8 mouse cellular contexts compared by ENCODE assay signal in the genomic region with DNA sequence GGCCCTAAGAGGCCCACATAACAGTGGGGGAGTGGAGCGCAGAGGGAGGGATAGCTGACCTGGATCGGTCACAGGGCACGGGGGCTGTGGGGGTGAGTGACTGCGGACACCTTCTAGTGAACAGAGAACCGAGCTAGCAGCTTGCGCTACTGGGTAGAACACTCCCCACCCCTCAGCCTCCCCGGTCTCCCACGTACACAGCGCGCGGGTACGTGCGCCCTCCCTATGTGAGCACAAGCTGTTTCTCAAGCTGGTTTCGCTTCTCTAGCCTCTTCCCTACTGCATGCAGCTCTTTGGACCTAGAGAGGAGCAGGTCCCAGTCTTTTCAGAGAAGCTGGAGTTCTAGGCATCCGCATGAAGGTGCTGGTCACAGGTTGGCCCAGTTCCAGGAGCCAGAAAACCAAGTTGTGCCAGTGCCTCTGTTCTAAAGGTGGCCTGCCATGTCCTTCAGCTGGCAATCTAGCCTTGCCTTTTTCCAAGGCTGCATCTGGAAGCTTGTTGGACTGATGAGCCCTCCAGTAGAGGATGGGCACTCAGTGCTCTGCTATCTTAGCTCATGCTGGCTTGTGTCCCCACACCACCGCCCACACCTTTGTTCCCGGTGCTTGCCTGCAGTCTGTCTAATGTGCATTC. TPM values are rescaled to one million over a fixed set of nuclear protein-coding genes. Genes with fewer than 3 reads are reported as not detected.
DNase-seq lines count a peak whose midpoint lies in the region; ATAC-seq and TF ChIP-seq lines count a peak whose summit lies in the region.

No protein-coding gene starts in this region.

- peaks cover 37% of the 10 kb centered on the region for H3K4me1 ChIP-seq in forebrain, embryonic 15.5 days
- peaks cover 20% of the 10 kb centered on the region for H3K4me1 ChIP-seq in liver, postnatal 0 days (ENCODE audit: insufficient read depth)
- peaks cover 20% of the 10 kb centered on the region for H3K4me1 ChIP-seq in neural tube, embryonic 14.5 days (ENCODE audit: control insufficient read depth, insufficient read depth, low read length)

- no peak for TF ChIP-seq CTCF in layer of hippocampus, adult 2 months (conservative IDR thresholded peaks at IDR 0.05)
- no peak for TF ChIP-seq CTCF in liver, postnatal 0 days (IDR thresholded peaks at IDR 0.05; ENCODE audit: low read depth)

- peak; percentile 81 for ATAC-seq in forebrain, embryonic 15.5 days (replicated peaks)
- ATAC-seq in liver, postnatal 0 days, result peak; percentile 32
- ATAC-seq in neural tube, embryonic 14.5 days (ENCODE audit: low read depth), result peak; percentile 67

- H3K9me3 ChIP-seq in forebrain, embryonic 15.5 days, result no peaks in the 10 kb centered on the region
- H3K9me3 ChIP-seq in liver, postnatal 0 days (ENCODE audit: low read length), result no peaks in the 10 kb centered on the region
- no peaks in the 10 kb centered on the region for H3K9me3 ChIP-seq in neural tube, embryonic 14.5 days (ENCODE audit: control insufficient read depth, low read length)

- TF ChIP-seq EP300 in liver, postnatal 0 days (IDR thresholded peaks at IDR 0.05; ENCODE audit: low read depth), result no peak

- no peaks in the 10 kb centered on the region for H3K27me3 ChIP-seq in forebrain, embryonic 15.5 days
- H3K27me3 ChIP-seq in liver, postnatal 0 days (ENCODE audit: insufficient read depth, low read length), result no peaks in the 10 kb centered on the region
- no peaks in the 10 kb centered on the region for H3K27me3 ChIP-seq in neural tube, embryonic 14.5 days (ENCODE audit: control insufficient read depth, insufficient read depth, low read length)

- H3K4me2 ChIP-seq in forebrain, embryonic 15.5 days (replicated peaks), result peak overlapping the region; percentile 95
- H3K4me2 ChIP-seq in liver, postnatal 0 days (ENCODE audit: low read depth, low read length), result peak overlapping the region; percentile 98
- peak overlapping the region; percentile 92 for H3K4me2 ChIP-seq in neural tube, embryonic 14.5 days (ENCODE audit: low read depth, low read length)

- H3K9ac ChIP-seq in forebrain, embryonic 15.5 days (replicated peaks), result peak overlapping the region; percentile 95
- H3K9ac ChIP-seq in liver, postnatal 0 days (replicated peaks), result peak overlapping the region; percentile 98
- H3K9ac ChIP-seq in neural tube, embryonic 14.5 days (replicated peaks; ENCODE audit: low read depth, low read length), result peak overlapping the region; percentile 98

- WGBS in forebrain, embryonic 15.5 days, result 1% methylated on average over 17 of the region's 17 CpGs
- 3% methylated on average over 17 of the region's 17 CpGs for WGBS in liver, postnatal 0 days (ENCODE audit: insufficient replicate concordance)
- under 1% methylated on average over 17 of the region's 17 CpGs for WGBS in neural tube, embryonic 14.5 days

- H3K36me3 ChIP-seq in forebrain, embryonic 15.5 days, result peaks cover 25% of the 10 kb centered on the region
- peaks cover 25% of the 10 kb centered on the region for H3K36me3 ChIP-seq in liver, postnatal 0 days (replicated peaks; ENCODE audit: insufficient read depth, low read length)
- peaks cover 25% of the 10 kb centered on the region for H3K36me3 ChIP-seq in neural tube, embryonic 14.5 days (ENCODE audit: control insufficient read depth, insufficient read depth, low read length)

- DNase-seq in CD8-positive naive resting alpha-beta T cell, adult 2 months (ENCODE audit: low read depth in 2 of 2, low spot score in 2 of 2), result peak; percentile 67 to 72
- peak; percentile 83 for DNase-seq in cerebellum, adult 11 months
- peak; percentile 70 for DNase-seq in heart, postnatal 4 days
- DNase-seq in layer of hippocampus, adult 2 months (ENCODE audit: low spot score in 2 of 2), result peak; percentile 85 to 91
- DNase-seq in liver, postnatal 0 days, result peak; percentile 68
- peak; percentile 71 to 83 for DNase-seq in thymus, adult 18-20 months

- H3K4me3 ChIP-seq in forebrain, embryonic 15.5 days, result peak overlapping the region; percentile 89
- peak overlapping the region; percentile 94 for H3K4me3 ChIP-seq in layer of hippocampus, adult 2 months
- H3K4me3 ChIP-seq in liver, postnatal 0 days (ENCODE audit: low read depth, low read length), result peak overlapping the region; percentile 100
- peak overlapping the region; percentile 100 for H3K4me3 ChIP-seq in neural tube, embryonic 14.5 days (ENCODE audit: low read depth, low read length)

- H3K27ac ChIP-seq in forebrain, embryonic 15.5 days (replicated peaks), result peak overlapping the region; percentile 100
- H3K27ac ChIP-seq in layer of hippocampus, adult 2 months, result peak overlapping the region; percentile 99
- peak overlapping the region; percentile 96 for H3K27ac ChIP-seq in liver, postnatal 0 days (ENCODE audit: low read depth)
- peak overlapping the region; percentile 99 for H3K27ac ChIP-seq in neural tube, embryonic 14.5 days (ENCODE audit: low read depth, low read length)

RNA-seq across cellular contexts. Expression of a gene that starts 1.2 kb away (rescaled TPM):
- 1,627 and 1,637 TPM in 2 replicates for polyA plus RNA-seq in forebrain, embryonic 15.5 days (2015; fragmentation: Nextera tagmentation; extraction: Ambion mirVana)
- 1,000 to 10,000 TPM; 1,093 to 1,133 TPM for total RNA-seq in heart, postnatal 4 days (2021)
- 1,000 to 10,000 TPM; 1,695 to 1,765 TPM for total RNA-seq in layer of hippocampus, adult 2 months (2021)
- polyA plus RNA-seq in liver, postnatal 0 days (2015; fragmentation: Nextera tagmentation; extraction: Ambion mirVana), result 419 and 445 TPM in 2 replicates
- polyA plus RNA-seq in neural tube, embryonic 14.5 days (2014; fragmentation: Nextera tagmentation; extraction: Ambion mirVana), result 1,278 and 1,406 TPM in 2 replicates

RNA-seq across cellular contexts. Expression of a gene that starts 10.6 kb away (rescaled TPM):
- 97.9 and 99.8 TPM in 2 replicates for polyA plus RNA-seq in forebrain, embryonic 15.5 days (2015; fragmentation: Nextera tagmentation; extraction: Ambion mirVana)
- 10 to 100 TPM; 37.3 to 39.2 TPM for total RNA-seq in heart, postnatal 4 days (2021)
- 10 to 100 TPM; 31.1 to 31.8 TPM for total RNA-seq in layer of hippocampus, adult 2 months (2021)
- 47.7 and 47.9 TPM in 2 replicates for polyA plus RNA-seq in liver, postnatal 0 days (2015; fragmentation: Nextera tagmentation; extraction: Ambion mirVana)
- 72.2 and 79.3 TPM in 2 replicates for polyA plus RNA-seq in neural tube, embryonic 14.5 days (2014; fragmentation: Nextera tagmentation; extraction: Ambion mirVana)

RNA-seq across cellular contexts. Expression of a gene that starts 18.7 kb away (rescaled TPM):
- polyA plus RNA-seq in forebrain, embryonic 15.5 days (2015; fragmentation: Nextera tagmentation; extraction: Ambion mirVana), result 4.2 and 4.6 TPM in 2 replicates
- 1 to 10 TPM; 1.5 to 1.9 TPM for total RNA-seq in heart, postnatal 4 days (2021)
- total RNA-seq in layer of hippocampus, adult 2 months (2021), result 1 to 10 TPM; 2.6 to 2.7 TPM
- polyA plus RNA-seq in liver, postnatal 0 days (2015; fragmentation: Nextera tagmentation; extraction: Ambion mirVana), result 2.8 and 3.0 TPM in 2 replicates
- polyA plus RNA-seq in neural tube, embryonic 14.5 days (2014; fragmentation: Nextera tagmentation; extraction: Ambion mirVana), result 4.2 and 4.9 TPM in 2 replicates

RNA-seq across cellular contexts. Expression of a gene that starts 24.8 kb away (rescaled TPM):
- polyA plus RNA-seq in forebrain, embryonic 15.5 days (2015; fragmentation: Nextera tagmentation; extraction: Ambion mirVana), result 34.5 and 36.2 TPM in 2 replicates
- under 1 TPM; 0.20 to 0.24 TPM for total RNA-seq in heart, postnatal 4 days (2021)
- total RNA-seq in layer of hippocampus, adult 2 months (2021), result 100 to 1,000 TPM; 106 to 112 TPM
- polyA plus RNA-seq in liver, postnatal 0 days (2015; fragmentation: Nextera tagmentation; extraction: Ambion mirVana), result 0.13 and 0.19 TPM in 2 replicates
- polyA plus RNA-seq in neural tube, embryonic 14.5 days (2014; fragmentation: Nextera tagmentation; extraction: Ambion mirVana), result 14.3 and 15.0 TPM in 2 replicates

RNA-seq across cellular contexts. Expression of a gene that starts 25.2 kb away (rescaled TPM):
- polyA plus RNA-seq in forebrain, embryonic 15.5 days (2015; fragmentation: Nextera tagmentation; extraction: Ambion mirVana), result 62.5 and 63.7 TPM in 2 replicates
- total RNA-seq in heart, postnatal 4 days (2021), result 10 to 100 TPM; 77.9 to 96.2 TPM
- 10 to 100 TPM; 21.1 to 23.0 TPM for total RNA-seq in layer of hippocampus, adult 2 months (2021)
- polyA plus RNA-seq in liver, postnatal 0 days (2015; fragmentation: Nextera tagmentation; extraction: Ambion mirVana), result 83.0 and 91.6 TPM in 2 replicates
- polyA plus RNA-seq in neural tube, embryonic 14.5 days (2014; fragmentation: Nextera tagmentation; extraction: Ambion mirVana), result 29.1 and 35.9 TPM in 2 replicates

Comparison
In these comparisons a context has a peak if more than half of its experiments do, and no peak if none do; other contexts are left out.
1. Peak in every context shown above with its lines: DNase-seq, ATAC-seq, H3K4me3 ChIP-seq and H3K27ac ChIP-seq.